Mouse (Mus musculus): ENCODE measurements at regions not wholly inside any gene's neighbourhood (a gene's known extent, or its start where the extent isn't known, plus 50 kb on each side); places are given as distances from the start of the nearest gene placed in this dataset.

DNA sequence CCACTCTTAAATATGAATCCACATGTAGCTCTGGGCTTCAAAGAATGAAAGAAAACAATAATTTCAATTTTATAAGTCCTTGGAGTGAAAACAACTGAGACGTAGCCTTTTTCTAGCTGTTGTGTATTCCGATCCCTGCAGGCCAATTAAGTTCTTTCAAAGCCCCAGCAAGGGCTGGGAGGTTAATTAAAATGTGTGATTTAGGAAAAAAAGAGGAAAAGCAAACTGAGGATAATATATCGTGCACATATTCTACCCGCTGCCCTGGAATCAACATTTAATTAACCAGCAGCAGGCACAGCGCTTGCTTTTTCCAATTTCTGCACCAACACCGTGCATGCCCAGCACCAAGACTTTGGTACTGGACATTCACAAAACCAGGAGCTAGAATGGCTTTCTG lies 167.0 kb downstream of the Nectin3 start:
- in situ Hi-C loops (cut with MboI, MseI): no loop called here

- in situ Hi-C loops (cut with MboI, MseI): no loop called here
Observed at GRCm38 (mm10) chr16:46299079-46299721, 144.3 kb upstream of the Gm4737 start.

DNA sequence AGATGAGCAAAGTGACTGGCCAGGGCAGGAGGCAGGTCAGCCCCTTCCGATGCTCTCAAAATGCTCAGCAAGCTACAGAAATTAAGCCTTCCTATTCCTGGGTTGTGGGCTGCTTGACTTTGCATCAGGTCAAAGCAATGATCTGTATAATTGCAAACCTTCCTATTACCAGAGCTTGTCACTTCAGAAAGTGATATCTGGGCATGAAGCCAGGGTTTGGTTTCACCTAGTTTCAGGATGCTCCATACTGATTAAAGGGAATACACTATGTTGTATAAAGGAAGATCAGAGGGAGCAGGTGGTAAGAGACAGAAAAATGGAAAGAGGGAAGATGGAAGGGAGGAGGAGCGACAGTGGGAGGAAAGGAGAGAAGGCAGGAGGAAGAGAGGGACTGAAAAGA lies 142.3 kb upstream of the Gm4737 start:
- in situ Hi-C loops (cut with MboI, MseI): no loop called here

DNA sequence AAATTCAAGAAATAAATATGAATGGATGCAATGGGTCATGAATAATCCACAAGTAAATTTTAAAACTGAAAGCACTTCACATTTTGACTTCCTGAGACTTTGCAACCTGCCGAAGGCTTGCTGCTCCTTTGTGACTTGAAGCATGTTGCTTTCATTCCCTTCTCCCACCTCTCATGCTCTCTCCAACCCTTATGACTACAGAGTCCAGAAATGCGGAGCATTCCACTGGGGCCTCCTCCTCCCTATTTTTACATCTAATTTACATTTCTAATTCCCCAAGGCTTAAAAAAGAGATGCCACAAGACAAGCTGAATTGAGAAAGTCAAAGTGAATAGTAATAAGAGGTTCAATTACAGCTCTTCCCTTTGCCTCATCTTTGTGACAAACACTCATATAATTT lies 141.5 kb upstream of the Gm4737 start:
- in situ Hi-C loops (cut with MboI, MseI): no loop called here

DNA sequence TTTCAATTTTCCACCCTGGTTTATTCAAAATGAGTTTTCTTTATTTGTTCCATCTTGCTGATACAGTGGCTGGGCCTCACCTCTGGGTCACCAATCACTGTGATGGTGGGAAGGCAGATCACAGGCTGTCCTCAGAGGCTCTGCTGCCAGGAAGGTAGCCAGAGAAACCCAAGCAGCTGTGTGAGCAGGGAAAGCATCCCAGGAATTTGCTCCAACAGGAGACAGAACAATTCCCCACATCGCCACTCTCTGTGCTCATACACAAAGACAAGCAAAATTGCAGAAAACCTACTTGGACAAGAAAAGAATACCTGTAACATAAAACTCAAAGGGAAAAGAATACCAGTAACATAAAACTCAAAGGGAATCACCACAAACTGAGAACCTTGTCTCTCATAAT lies 139.0 kb upstream of the Gm4737 start:
- in situ Hi-C loops (cut with MboI, MseI): no loop called here

DNA sequence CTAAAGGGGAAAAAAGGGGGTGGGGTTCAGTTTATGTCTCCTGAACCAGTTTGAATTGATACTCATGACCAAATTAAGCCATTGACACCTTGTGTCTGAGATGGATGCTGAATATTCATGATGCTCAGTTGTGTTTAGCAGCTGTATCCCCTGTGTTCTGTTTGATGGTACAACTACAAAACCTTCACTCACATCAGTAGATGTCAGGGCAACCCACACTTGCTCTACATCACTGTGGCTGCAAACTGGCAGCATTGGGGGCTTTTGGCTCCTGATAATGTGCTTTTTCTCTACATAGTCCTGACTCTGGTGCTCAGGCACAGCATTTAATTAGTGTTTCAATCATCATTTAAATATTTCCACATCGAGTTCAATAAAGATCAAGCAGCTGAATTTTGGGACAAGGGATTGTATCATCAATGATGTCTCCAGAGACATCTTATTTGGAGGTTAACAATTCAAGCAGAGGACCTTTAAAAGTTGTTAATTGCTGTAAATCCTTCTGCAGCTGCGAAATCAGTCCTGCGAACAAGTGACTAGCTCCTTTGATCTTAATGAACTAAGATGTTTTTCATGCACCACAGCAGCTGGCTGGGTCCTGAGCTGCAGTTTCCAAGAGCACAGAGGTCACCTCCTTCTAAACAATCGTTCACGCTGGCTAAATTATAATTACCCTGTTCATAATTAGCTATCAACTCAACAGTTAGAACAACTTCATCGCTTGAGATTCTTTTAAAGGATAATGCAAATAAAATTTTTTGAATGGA lies 136.4 kb upstream of the Gm4737 start:
- in situ Hi-C loops (cut with MboI, MseI): no loop called here

DNA sequence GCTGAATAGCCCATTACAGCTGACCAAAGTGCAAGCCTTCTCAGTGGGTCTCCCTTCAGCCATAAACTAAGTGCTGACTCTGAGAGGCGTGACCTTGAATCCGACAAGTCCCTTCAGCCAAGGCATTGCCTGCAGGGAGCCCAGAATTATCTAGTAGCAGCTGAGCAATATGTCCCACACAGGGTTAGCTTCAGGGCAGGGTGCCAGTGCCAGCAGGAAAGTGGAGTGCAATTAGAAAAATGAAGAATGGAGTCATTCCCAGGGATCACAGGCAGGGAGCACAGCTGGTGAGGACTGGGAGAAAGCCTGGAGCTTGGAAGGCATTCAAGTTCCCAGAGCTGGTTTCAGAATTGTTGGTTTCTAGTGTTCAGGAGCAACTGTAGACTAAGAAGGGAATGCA lies 135.3 kb upstream of the Gm4737 start:
- in situ Hi-C loops (cut with MboI, MseI): no loop called here

GRCm38 (mm10) chr16:46267533-46267932 lies 112.7 kb upstream of the Gm4737 start:
- in situ Hi-C loops (cut with MboI, MseI): no loop called here

DNA sequence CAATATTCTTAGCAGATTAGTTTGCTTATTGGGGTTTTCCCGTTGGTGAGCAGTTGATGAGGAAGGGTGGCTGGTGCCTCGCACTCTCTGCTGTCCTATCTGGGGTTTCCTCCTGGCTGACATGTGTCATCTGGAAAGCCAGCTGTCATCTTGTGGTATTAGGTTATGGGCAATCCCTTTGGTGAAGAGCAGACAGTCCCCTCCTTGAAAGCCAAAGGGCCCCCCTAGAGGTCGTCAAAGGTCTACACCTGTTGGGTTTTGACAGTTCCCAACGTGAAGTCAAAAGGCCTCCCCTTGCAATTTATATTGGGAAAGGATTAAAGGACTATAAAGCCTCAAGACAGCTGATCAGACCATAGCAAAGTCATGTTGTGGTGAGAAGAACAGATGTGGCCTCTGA lies 96.8 kb upstream of the Gm4737 start:
- in situ Hi-C loops (cut with MboI, MseI): no loop called here

DNA sequence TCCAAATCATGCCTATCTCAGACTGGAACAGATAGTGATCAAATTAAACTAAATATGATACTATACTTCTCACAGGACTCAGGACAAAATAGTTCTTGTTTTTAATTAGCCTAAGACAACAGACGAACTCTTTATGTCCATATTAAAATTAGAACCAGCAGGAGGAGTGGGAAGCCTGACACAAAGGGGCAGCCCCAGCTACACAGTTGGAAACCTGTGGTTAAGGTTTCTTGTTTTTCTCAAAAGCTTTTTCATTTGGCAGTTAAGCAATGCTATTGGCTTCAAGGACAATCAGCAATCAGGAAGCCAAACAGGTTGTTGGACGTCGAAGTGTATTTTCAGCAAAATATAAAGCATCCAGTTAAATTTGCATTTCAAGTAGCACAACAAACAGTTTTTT lies 96.1 kb upstream of the Gm4737 start:
- in situ Hi-C loops (cut with MboI, MseI): no loop called here

- in situ Hi-C loops (cut with MboI, MseI): no loop called here
Observed at GRCm38 (mm10) chr16:46245598-46245997, 90.7 kb upstream of the Gm4737 start.

DNA sequence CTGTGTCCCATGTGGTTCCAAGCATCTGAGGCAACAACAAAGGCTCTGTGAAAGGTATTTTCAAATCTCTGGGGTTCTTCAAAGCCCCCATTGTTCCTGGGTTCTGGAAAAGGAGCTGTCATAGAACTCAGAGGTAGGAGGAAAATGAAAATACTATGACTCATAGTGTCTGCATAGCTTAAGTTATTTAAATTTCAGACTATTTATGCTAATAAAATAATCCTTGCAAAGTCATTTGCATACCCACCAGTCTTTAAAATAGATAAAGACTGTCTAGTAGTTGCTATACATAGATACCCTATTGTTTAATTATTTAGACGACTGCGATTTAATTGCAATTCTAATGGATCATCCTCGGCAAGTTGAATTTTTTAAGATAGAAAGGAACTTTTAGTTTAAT lies 73.9 kb upstream of the Gm4737 start:
- in situ Hi-C loops (cut with MboI, MseI): no loop called here

DNA sequence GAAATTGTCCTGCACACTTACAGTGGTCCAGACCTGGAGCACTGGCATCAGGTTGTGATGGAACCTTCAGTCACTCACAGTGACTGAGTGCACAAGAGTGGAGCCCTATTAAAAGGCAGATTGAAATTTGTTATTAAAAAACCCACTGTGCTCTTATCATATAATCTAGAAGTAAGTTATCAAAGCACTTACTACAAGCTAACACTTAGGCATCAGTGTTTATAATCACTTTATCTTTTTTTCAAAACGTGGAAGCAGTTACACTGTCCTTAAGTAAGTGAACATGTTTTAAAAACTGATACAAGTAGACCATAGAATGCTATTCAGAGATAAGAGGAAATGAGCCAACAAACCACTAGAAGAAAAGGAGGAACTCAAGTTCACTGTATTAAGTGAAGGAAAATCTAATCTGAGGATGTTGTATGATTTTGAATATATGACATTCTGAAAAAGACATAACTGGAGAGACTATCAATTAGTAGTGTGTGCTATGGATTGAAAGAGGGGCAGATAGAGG lies 68.3 kb upstream of the Gm4737 start:
- in situ Hi-C loops (cut with MboI, MseI): no loop called here

DNA sequence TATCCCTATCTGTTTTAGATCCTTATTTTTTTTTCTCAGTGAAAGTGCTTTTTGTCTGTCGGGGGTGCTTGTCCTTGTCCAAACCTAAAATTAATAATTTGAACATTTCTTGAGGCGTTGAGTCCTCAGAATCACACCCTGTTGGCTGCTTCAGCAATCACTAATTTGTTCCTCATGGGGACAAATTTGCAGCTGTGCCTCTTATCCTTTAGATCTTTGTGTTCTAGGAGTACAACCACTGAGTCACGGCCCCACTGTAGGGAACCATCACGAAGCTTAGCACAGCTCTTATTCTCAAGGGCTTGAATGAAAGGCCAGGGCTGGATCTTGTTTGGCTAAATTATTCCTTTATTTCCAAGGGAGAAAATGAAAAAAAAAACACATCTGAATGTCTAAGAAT lies 57.6 kb upstream of the Gm4737 start:
- in situ Hi-C loops (cut with MboI, MseI): loop anchor here (5.0 kb wide), 1 partner anchor 395 kb away; no protein-coding TSS in a partner anchor

DNA sequence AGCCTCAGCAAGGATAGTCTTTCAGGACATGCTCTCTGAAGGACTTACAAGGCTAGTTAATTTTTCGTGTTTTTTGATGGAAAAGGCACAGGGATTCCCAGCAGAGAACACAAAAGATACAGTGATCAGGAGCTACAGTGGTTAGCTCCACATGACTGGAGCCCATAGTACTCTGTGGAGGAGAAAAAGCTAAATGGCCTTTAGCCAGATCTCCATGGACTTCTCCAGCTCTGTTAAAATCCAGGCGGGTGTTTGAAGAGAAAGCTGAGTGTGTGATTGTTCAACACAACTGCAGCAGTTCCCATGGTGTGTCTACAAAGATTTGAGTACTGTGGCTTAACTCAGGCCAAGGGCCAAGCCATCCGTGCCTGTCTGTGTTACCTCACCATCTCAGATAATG lies 57.0 kb upstream of the Gm4737 start:
- in situ Hi-C loops (cut with MboI, MseI): loop anchor here (5.0 kb wide), 1 partner anchor 395 kb away; no protein-coding TSS in a partner anchor

- in situ Hi-C loops (cut with MboI, MseI): no loop called here
Observed at GRCm38 (mm10) chr16:46205114-46205513, 50.2 kb upstream of the Gm4737 start.

All from T-helper 1 cell (primary cell).